Mouse (Mus musculus): Measurements from ENCODE around the gene Ctsf. TPM values are rescaled to one million over a fixed set of nuclear protein-coding genes. Genes with fewer than 3 reads are reported as not detected.

Ctsf gene
- total RNA-seq, 2 experiments from 2014 or later: 29.5 to 38.2 TPM

DNA sequence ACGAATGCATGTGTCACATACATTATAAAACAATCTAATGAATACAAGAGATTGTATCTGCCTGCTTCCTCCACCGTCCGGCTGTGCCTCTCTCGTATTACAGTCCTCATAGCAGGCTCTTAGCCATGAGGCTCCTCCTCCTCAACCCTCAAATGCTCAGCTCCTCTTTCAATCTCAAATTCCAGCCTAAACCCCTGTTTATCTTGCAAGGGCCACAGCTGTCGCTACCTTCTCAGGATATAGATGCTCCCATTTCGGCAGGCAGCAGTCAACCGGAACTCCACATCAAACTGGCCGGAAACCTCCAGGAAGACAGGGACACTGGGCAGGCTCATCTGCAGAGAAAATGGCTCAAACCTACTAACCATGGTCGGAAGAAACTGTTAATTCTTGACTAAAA is 44.0 kb downstream of the Ctsf start:
- intact Hi-C loops (cut with DNase I; ENCODE audit: low total_unique reads): no loop called here
- no peak for DNase-seq

DNA sequence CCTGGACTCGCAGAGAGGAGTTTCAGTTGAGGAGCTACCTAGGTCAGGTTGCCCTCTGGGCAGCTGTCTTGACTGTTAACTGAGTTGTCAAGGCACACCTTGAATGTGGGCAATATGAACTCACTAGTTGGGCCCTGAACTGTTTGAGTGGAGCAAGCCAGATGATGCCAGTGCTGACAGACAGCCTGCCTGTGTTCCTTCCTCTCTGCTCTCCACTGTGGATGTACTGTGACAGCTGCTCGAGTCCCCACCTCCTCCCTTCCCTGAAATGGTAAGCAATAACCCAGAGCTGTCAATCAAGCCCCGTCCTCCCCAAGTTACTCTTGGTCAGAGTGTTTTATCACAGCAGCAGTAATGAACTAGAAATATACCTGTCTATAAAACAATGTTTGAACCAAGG is 45.0 kb downstream of the Ctsf start:
- DNase-seq: no peak
- intact Hi-C loops (cut with DNase I; ENCODE audit: low total_unique reads): no loop called here

DNA sequence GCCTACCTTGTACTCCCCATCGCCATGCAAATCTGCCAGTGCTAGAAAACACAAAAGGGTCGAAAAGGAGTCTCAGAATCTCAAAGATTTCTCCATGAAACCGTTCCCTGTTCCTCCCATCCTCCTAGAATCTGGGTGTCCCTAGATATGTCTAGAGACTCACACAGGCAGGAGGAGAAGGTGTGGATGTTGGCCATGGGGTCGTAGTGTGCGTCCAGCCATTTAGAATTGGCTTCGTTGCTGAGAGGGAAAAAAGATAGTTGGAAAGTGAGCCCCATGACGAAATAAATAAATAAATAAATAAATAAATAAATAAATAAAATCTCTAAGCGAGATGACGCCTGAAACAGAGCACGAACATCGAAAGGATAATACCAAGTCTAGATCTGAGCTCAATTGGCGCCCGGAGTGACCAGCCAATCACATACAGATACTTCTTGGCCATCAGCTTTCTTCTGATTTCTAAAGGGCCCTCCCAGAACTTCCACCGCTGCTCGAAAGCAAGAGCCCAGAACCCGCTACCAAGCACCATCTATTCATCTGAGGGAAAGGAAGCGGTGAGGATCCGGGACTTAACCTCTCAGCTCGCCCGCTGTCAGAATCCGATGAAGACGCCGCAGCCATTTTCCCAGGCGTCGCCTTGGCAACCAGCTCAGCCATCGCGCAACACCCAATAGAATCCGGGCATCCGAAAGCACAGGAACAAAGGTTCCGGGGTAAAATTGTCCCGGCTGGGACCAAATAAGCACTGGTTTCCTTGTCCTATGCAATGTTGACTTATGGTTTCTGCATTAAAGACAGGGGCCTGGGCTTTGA is 51.3 kb downstream of the Ctsf start, which contains the start of gene Bbs1:
Gene Bbs1, minus strand, starts transcription at position 650 of the 816 bp plus-strand sequence.
- intact Hi-C loops (cut with DNase I; ENCODE audit: low total_unique reads): no loop called here
- peak; percentile 80 for DNase-seq

DNA sequence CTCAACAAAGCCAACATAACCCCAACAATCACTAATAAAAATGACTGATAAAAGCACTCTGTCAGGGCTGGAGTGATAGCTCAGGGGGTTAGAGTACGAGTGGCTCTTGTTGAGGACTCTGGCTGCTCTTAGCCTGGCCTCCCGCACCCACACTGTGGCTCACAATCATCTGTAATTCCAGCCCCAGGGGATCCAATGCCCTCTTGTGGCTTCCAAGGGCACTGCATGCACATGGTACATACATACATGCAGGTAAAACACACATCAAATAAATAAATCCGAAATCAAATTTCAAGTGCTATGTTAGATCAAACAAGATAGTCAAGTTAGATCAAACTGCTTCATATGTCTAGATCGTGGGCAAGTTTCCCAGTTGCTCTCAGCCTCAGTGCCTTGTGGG is 53.2 kb downstream of the Ctsf start:
- DNase-seq: no peak
- intact Hi-C loops (cut with DNase I; ENCODE audit: low total_unique reads): no loop called here

DNA sequence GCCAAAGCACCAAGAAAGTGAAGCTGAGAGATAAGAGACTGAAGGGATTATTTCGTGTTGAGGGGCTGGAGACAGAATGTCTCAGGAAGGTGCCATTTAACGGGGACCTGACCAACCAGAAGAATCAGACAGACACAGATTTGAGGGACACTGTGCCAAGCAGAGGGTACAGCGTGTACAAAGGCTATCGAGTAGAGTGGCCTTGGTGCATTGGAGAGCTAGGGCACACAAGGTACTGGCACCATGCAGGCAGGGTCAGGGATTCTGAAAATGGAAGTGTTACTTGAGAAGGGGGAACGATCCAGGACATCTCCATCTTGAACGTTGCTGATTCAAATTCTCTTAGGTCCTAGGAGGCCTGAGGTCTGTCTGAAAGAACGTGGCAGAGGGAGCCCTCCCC is 54.4 kb downstream of the Ctsf start:
- intact Hi-C loops (cut with DNase I; ENCODE audit: low total_unique reads): no loop called here
- no peak for DNase-seq

Other genes with a start within 250 kb of the Ctsf start
- 1 to 10 TPM; 2.3 to 3.2 TPM for gene Lrfn4, start 239.5 kb upstream of the Ctsf start, total RNA-seq (2021)
- gene Rce1, start 229.5 kb upstream of the Ctsf start, total RNA-seq (2021): 1 to 10 TPM; 5.8 to 7.1 TPM
- gene Gm960, start 156.5 kb upstream of the Ctsf start, total RNA-seq (2021): under 1 TPM; 0.12 to 0.71 TPM
- gene Sptbn2, start 144.0 kb upstream of the Ctsf start, total RNA-seq (2021): under 1 TPM; 0.23 to 0.40 TPM
- gene Rbm4b, start 98.6 kb upstream of the Ctsf start, total RNA-seq (2021): 1 to 10 TPM; 2.5 to 3.4 TPM
- gene Rbm4, start 61.2 kb upstream of the Ctsf start, total RNA-seq (2021): 10 to 100 TPM; 32.3 to 36.9 TPM
- 10 to 100 TPM in 1 of 2 experiments, 1 to 10 TPM in 1; 9.0 to 11.9 TPM for gene Gm21992, start 43.5 kb upstream of the Ctsf start, total RNA-seq (2021)
- 10 to 100 TPM; 13.6 to 13.9 TPM for gene Rbm14, start 43.5 kb upstream of the Ctsf start, total RNA-seq (2021)
- 10 to 100 TPM; 31.4 to 34.1 TPM for gene Ccs, start 15.8 kb upstream of the Ctsf start, total RNA-seq (2021)
- not detected for gene Ccdc87, start 15.8 kb upstream of the Ctsf start, total RNA-seq (2021)
- 1,000 to 10,000 TPM; 5,946 to 6,289 TPM for gene Actn3, start 22.8 kb downstream of the Ctsf start, total RNA-seq (2021)
- gene Zdhhc24, start 23.5 kb downstream of the Ctsf start, total RNA-seq (2021): 1 to 10 TPM; 3.3 to 3.7 TPM
- 1 to 10 TPM; 3.0 to 3.1 TPM for gene Bbs1, start 51.5 kb downstream of the Ctsf start, total RNA-seq (2021)
- gene Dpp3, start 73.2 kb downstream of the Ctsf start, total RNA-seq (2021): 10 to 100 TPM; 25.8 to 28.4 TPM
- under 1 TPM; 0.60 to 0.96 TPM for gene Peli3, start 88.0 kb downstream of the Ctsf start, total RNA-seq (2021)
- gene Mrpl11, start 107.0 kb downstream of the Ctsf start, total RNA-seq (2021): 10 to 100 TPM; 51.5 to 52.3 TPM
- gene Npas4, start 135.2 kb downstream of the Ctsf start, total RNA-seq (2021): not detected
- gene Slc29a2, start 168.7 kb downstream of the Ctsf start, total RNA-seq (2021): 1 to 10 TPM; 4.9 to 6.5 TPM
- 10 to 100 TPM; 20.4 to 23.7 TPM for gene B4gat1, start 183.7 kb downstream of the Ctsf start, total RNA-seq (2021)
- gene AC124502.3, start 183.8 kb downstream of the Ctsf start, total RNA-seq (2021): under 1 TPM; 0.43 to 0.89 TPM
- 10 to 100 TPM; 11.1 to 11.3 TPM for gene Brms1, start 186.2 kb downstream of the Ctsf start, total RNA-seq (2021)
- gene Rin1, start 195.4 kb downstream of the Ctsf start, total RNA-seq (2021): 1 to 10 TPM in 1 of 2 experiments, under 1 TPM in 1; 0.55 to 1.1 TPM
- 10 to 100 TPM; 23.8 to 43.2 TPM for gene Cd248, start 212.9 kb downstream of the Ctsf start, total RNA-seq (2021)
- gene Tmem151a, start 230.4 kb downstream of the Ctsf start, total RNA-seq (2021): under 1 TPM; 0.16 to 0.69 TPM
- gene Yif1a, start 233.4 kb downstream of the Ctsf start, total RNA-seq (2021): 10 to 100 TPM; 43.8 to 47.3 TPM
- gene Cnih2, start 243.4 kb downstream of the Ctsf start, total RNA-seq (2021): under 1 TPM; 0.14 to 0.40 TPM